Mouse (Mus musculus) hindlimb bud, embryonic 11.5 days (tissue): ENCODE results near the gene Apoc1.

Experiments
- DNase-seq: peaks from one replicate; pipeline ENCODE4 v3.0.0-alpha.2; 2012; ENCODE audit warnings: low read depth, low spot score; ENCODE audit errors: extremely low spot score

Apoc1 gene

DNA sequence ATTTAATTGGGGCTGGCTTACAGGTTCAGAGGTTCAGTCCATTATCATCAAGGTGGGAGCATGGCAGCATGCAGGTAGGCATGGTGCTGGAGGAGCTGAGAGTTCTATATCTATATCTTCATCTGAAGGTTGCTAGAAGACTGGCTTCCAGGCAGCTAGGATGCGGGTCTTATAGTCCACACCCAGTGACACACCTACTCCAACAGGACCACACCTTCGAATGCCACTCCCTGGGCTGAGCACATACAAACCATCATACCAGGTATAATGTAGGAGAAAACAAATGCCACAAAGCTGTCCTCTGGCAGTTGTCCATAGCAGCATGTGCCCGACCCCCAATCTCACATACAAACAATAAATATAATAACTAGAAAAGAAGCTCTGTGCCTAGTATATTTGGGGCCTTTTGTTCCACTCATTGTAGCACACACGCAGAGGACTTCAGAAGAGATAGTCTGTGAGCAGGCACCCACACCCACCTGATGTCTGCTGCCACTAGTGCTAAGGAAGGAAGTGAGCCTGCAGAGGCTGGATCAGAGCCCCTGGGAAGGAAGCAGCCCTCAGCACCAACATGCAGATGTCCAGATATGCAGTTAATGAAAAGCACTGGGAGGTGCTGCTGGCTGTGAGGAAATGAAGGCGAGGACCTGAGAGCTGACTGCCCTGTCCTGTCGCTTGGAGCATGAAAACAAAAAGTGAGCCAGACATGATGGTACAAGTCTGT lies 41.2 kb downstream of the Apoc1 start:
- no peak for DNase-seq

DNA sequence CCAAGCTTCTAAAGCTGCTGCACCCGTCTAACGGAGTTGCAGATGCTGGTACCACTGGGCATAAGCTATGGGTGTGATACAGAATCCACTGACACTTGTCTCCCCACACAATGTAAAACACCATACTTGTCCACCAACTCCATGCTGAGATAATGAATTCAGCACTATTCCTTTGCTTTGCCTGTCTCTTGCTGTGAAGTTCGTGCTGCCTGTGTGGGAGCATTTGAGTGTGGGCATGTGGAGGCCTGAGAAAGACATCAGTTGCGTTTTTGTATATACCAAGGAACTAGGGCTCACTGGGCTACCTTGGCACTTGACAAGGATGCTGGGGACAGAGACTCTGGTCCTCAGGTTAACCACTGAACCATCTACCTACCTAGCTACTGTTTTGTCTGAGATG lies 51.2 kb downstream of the Apoc1 start:
- no peak for DNase-seq
